Mouse (Mus musculus) E14TG2a.4 (cell line): ENCODE measurements around the gene Capn1.

Experiments used
- CTCF ChIP-seq: conservative IDR thresholded peaks from 2 replicates; pipeline ENCODE4 v1.5.1; 2014; ENCODE audit warnings: low read length
- POU5F1 ChIP-seq: IDR thresholded peaks from 2 replicates; pipeline ENCODE4 v1.6.1; 2014; ENCODE audit warnings: low read length, borderline replicate concordance

- TF ChIP-seq CTCF (no peak), POU5F1 (no peak)
These were observed 31.6 kb upstream of the Capn1 start for GRCm38 (mm10) chr19:6047154-6047898.
